Mouse (Mus musculus): Measurements from ENCODE around the gene Babam2.

DNA sequence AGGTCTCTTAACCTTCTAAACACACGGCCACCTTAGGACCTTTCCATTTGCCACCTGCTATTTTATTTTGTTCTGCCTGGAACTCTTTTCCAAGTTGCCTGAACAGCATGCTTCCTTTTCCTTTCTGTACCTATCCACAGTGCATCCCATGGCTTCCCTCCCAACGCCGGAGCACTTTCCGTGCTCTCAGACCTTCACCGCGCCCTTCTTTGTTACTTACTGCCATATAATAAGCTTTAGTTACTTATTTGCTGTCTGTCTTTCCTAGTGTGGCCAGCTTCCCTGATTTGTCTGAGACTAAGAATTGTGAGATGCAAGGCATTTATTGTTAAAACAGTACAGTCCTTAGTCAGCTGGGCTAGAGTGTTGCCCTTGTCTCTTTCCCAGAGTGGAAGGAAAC lies 94.9 kb downstream of the Babam2 start:
- TF ChIP-seq POLR2A (IDR thresholded peaks at IDR 0.05; ENCODE audit: insufficient read length, low read depth), result no peak
- TF ChIP-seq MAX (IDR thresholded peaks at IDR 0.05; ENCODE audit: low read depth), result no peak
- no peak for TF ChIP-seq USF1 (IDR thresholded peaks at IDR 0.05; ENCODE audit: low read depth)
- no peak for TF ChIP-seq TCF12 (IDR thresholded peaks at IDR 0.05; ENCODE audit: insufficient read depth, poor library complexity, severe bottlenecking)
- no peak for TF ChIP-seq CEBPB (IDR thresholded peaks at IDR 0.05; ENCODE audit: insufficient read depth, poor library complexity, severe bottlenecking)
- TF ChIP-seq SRF (IDR thresholded peaks at IDR 0.05; ENCODE audit: control insufficient read depth, insufficient read length, low read depth), result no peak
- no peak for TF ChIP-seq MYOG (IDR thresholded peaks at IDR 0.05; ENCODE audit: control insufficient read depth in 1 of 3, insufficient read depth in 1 of 3, insufficient read length in 2 of 3, low read depth in 2 of 3)
- TF ChIP-seq E2F4 (IDR thresholded peaks at IDR 0.05; ENCODE audit: insufficient read depth), result no peak
- TF ChIP-seq POLR2AphosphoS2 (IDR thresholded peaks at IDR 0.05; ENCODE audit: insufficient read length, low read depth), result no peak
- no peak for TF ChIP-seq REST (IDR thresholded peaks at IDR 0.05; ENCODE audit: insufficient read depth, insufficient read length)
- TF ChIP-seq MYOD1 (IDR thresholded peaks at IDR 0.05; ENCODE audit: control insufficient read depth in 1 of 3, insufficient read length in 2 of 3, low read depth in 2 of 3), result no peak
